Mouse (Mus musculus) urinary bladder, adult 2 months (tissue): ENCODE measurements around the gene Pld4. TPM values are rescaled to one million over a fixed set of nuclear protein-coding genes. Genes with fewer than 3 reads are reported as not detected.

Experiments
- DNase-seq: peaks from one replicate; pipeline ENCODE4 v3.0.0; 2022; ENCODE audit warnings: low spot score
- polyA plus RNA-seq: library from polyadenylated mRNA; depleted of rRNA; stranded (reverse); fragments of >200 nt; gene quantifications from 2 replicates; pipeline ENCODE4 v1.2.3, GENCODE M21; 2012

Pld4 gene
- polyA plus RNA-seq, 1 experiment = 38.8 TPM

DNA sequence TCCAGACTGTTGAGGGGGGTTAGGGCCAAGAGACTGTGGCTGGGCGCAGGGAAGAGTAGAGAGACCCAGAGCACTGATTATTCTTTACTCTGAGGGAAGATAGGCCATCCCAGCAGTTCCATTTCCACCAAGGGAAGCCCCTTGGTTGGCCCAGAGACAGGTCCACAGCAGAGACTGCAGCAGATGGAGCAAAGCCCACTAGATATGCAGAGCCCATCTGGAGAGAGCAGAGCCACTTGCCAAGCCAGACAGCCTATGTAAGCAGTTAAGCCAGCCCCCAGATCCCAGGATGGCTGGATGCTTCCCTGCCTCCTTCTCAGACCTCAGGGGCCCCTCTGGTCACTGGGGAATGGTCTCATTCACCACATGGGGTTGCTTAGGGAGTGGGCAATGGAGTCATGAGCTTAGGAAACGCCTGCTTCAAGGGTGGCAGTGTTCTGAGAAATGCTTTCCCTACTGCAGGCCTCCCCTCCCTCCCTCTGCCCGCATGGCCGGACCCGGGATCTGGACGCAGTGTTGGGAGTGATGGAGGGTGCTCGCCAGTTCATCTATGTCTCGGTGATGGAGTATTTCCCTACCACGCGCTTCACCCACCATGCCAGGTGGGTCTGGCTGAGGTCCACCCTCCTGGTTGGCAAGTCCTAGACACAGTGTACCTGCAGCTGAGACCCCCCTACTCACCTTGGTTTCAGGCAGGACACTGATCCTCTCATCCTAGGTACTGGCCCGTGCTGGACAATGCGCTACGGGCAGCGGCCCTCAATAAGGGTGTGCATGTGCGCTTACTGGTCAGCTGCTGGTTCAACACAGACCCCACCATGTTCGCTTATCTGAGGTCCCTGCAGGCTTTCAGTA is 6.8 kb downstream of the Pld4 start:
- no peak for DNase-seq

DNA sequence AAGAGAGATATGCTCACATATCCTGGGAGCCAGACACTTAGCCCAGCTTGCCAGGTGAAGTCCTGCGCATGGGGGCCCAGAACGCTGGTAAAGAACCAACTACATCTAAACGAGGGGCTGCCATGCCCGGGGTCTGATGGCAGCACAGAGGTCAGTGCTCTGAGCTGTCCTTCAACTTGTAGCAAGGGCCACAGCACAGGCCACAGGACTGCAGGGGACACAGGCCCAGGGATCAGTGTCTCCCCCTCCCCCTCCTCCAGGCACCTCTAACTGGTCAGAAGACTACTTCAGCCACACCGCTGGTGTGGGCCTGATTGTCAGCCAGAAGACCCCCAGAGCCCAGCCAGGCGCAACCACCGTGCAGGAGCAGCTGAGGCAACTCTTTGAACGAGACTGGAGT is 7.7 kb downstream of the Pld4 start:
- no peak for DNase-seq

DNA sequence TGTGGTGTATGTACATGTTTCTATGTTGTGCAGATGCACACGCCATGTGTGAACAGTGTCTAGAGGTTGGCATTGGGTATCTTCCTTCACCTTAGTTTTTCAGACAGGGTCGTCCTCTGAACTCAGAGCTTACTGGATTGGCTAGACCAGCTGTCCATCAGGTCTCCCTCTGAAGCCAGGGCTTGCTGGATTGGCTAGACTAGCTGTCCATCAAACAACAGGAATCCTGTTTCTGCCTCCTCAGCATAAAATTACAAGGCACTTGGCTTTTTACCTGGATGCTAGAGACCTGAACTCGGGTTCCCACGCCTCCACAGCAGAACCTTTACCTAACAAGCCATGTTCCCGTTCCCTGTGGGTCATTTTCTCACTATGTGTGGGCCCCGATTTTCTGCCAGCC is 8.6 kb downstream of the Pld4 start:
- no peak for DNase-seq

DNA sequence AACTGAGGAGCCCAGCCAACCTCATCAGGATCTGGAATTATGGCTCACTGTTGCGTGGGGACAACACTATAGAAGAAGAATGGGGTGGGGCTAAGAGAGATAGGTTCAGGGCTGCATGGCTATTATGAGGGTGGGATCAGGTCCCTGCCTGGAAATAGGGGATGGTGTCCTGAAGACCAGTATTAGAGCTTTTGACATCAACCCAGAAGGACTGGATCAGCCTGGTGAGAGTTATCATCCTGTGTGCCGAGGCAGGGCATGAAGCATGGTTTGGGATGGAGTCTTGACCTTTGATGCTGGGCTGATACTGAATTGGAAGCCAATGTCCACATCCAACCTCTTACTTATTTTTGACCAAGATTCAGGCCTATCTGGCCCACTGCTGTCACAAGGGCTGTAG is 9.3 kb downstream of the Pld4 start:
- DNase-seq = no peak

DNA sequence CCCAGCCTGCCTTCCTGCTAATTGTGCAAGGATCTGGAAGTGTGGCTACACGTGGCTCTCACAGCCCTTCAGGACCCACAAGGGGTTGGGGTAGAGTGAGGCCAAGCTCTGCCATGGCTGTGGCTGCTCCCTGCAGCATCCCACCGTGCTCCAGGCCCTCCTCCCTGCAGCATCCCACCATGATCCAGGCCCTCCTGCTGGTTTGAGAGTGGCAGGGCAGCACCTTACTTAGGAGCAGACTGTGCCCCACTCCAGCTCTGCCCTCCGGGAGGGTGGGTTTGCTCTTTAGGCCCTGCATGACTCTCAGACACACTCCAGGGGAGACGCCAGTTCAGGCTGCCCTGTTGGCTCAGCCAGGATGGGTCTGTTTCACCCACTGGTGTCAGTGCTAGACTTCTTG is 9.9 kb downstream of the Pld4 start:
- no peak for DNase-seq

DNA sequence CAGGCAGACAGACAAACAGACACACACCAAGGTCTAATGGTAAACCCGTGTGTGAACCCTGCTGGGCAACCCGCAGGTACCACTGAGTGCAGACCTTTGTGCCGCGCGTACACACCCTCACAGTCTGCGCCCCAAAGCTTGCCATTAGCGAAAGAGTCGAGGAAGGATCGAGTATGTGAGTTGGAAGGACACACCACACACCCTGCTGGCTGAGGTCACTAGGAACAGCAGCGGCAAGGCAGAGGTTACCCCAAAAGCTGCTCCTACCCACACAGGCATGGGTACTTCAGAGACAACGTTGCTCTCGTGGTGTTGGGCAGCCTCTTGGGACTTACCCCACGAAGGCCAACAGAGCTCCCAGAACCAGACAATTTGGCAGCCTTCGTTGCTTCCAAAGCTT is 11.9 kb downstream of the Pld4 start:
- no peak for DNase-seq

DNA sequence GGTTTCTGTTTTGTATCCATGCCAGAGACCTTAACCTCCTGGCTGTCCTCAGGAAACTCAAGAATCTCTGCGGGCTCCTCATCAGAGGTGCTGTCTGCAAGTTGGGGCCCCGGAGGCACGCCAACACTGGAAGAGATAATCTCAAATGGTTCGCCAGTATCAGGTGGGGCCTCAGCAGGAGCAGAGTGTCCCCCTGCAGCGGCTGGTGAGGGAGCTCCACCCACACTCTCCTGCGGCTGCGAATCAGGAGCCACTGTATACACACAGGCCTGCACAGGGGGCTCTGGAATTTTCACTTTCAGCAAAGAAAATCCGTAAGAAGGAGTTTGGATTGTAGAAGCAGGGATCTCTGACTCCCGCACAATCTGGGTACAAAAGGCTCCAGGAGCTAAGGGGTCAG is 12.9 kb downstream of the Pld4 start:
- DNase-seq = no peak

DNA sequence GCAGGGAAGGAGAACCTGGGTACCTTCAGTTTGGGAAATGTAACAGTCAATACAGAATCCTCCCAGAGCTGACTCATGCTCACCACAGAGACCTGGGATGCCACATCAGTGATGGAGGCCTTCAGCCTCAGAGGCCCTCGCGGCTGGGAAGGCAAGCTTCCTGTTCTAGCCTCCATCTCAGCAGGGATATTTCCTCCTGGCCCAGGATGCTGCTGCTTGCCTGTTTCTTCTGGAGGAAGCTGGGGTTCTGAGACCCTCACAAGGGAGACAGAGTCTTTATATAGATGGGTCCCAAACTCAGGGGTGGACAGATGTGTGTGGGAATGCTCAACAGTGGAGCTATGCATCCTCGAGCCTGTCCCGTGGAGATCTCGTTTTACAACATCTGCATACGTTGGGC is 13.6 kb downstream of the Pld4 start:
- DNase-seq = no peak

DNA sequence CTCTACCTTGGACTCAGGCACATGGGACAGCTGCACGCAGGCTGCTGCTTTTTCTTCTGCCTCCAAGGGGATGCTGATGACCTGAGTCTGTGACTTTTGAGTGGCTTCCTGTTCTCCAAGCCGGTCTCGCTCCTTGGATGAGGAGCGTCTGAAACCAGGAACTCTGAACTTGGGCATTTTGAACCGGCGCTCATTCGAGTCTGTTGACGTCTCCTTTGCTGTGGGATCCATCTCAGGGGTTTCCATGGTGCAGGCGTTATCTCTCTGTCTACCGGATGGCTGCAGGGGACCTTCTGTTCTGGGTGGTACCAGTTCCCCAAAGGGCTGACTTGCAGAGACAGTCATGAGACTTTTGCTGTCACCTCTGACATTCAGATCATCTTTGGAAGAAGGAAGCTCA is 14.0 kb downstream of the Pld4 start:
- DNase-seq = no peak

DNA sequence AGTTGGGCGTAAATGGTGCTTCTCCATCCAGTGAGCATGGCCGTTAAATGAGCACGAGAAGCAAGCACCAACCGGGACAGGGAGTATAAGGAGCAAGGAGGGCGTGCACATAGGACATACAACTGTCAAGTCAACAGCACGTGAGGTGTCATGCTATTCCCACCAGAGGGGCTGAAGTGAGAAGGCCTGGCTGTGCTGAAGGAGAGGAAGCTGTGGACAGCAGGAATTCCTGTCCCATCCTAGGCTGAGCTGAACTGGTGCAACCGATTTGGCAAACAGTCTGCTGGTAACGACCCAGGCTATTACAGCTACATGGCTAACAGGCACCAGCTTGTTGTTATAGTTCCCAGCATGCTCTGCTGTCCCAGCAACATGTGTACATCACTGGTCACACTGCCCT is 30.6 kb downstream of the Pld4 start:
- no peak for DNase-seq

DNA sequence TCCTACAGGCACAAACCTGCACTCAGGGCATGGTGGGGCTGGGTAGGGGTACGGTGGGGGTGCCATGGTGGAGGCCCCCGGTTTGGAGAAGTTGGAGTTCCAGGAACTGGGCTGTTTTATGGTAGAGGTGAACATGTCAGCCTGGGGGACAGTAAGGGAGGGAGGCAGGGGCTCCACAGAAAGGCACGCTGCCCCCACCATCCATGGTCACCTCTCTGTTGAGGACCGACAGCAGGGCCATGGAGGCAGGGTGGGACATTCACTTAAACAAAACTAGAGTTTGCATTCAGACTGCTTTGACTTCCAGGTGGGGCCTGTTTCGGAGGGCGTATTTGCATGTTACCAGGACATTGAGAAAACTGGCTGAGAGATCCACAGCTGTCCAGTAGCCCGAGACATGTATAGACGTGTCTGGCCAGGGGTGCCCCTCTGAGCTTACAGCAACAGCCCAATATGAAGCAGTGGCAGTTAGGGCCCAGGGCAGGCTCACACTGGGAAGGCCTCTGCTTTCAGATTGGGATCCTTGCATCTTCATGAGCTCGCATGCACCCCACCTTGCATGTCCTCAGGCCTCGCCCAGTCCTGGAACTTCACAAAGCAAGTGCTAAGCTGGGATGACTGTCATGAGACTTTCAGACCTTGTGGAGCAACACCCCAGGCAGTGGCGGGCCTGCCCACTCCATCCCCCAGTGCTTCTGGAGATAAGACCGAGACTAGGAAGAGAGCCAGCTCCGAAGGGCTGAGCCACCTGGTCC is 33.3 kb downstream of the Pld4 start:
- DNase-seq = no peak

DNA sequence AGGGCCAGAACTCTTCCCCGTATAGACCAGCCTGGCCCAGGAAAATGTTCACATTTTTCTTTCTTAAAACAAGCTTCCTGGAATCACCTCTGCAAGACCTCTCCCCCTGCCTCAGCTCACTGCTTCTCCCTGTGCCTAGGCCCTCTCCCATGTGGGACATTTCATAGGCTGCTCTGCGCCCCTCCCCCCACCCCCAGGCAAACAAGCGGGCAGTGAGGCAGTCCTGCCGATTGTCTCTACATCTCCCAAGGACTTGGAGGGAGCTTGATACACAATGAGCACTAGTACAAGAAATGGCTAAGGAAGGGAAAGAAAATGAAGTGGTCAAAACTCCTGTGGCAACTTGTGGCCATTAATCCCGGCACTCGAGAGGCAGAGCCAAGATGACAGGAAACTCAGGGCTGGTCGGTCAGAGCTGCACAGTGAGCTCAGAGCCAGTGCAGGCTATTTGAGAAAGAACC is 33.9 kb downstream of the Pld4 start:
- DNase-seq = no peak

DNA sequence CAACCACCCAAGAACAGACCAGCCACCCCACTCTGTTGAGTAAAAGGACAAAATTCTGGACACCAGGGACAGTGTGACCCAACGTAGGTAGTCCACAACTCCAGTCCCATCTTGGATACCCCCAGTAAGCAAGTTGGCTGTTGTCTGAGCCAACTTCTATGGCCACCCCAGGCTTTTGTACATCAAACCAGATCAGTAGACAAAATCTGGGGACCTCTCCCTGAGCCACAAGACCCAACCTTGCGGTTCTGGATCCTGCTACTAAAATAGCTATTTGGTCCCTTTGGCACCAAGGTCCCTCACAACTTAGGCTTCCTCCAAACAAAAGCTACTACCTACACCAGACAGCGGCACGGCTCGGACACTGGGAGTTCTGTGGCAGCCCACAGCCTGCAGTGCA is 34.5 kb downstream of the Pld4 start:
- DNase-seq = no peak

DNA sequence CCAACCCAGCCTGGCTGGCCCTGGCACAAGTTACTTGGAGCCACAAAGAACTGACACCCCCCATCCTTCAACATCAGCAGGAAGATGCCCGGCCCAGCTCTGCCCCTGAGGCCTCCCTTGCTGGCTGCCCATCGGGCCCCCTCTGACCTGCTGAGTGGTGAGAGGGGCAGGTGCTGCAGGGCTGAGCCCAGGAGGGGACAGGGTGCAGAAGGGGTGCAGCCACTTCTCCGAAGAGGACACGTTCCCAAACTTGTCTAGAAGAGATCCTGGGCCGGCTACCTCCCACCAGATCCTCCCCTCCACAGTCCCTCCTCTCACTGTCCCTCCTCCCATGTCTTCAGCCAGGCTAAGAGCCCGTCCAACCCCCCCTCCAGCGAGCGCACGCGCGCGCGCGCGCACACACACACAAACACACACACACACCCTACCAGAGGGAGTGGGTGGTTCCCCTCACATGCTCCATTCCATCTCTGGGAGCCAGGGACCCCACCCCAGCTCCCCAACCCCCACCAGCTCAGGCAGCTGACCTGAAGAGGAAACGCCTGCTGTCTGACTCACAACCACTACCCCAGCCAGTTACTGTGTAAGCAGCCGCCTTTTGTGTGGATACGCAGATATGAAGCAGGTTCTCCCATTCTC is 35.1 kb downstream of the Pld4 start:
- no peak for DNase-seq

DNA sequence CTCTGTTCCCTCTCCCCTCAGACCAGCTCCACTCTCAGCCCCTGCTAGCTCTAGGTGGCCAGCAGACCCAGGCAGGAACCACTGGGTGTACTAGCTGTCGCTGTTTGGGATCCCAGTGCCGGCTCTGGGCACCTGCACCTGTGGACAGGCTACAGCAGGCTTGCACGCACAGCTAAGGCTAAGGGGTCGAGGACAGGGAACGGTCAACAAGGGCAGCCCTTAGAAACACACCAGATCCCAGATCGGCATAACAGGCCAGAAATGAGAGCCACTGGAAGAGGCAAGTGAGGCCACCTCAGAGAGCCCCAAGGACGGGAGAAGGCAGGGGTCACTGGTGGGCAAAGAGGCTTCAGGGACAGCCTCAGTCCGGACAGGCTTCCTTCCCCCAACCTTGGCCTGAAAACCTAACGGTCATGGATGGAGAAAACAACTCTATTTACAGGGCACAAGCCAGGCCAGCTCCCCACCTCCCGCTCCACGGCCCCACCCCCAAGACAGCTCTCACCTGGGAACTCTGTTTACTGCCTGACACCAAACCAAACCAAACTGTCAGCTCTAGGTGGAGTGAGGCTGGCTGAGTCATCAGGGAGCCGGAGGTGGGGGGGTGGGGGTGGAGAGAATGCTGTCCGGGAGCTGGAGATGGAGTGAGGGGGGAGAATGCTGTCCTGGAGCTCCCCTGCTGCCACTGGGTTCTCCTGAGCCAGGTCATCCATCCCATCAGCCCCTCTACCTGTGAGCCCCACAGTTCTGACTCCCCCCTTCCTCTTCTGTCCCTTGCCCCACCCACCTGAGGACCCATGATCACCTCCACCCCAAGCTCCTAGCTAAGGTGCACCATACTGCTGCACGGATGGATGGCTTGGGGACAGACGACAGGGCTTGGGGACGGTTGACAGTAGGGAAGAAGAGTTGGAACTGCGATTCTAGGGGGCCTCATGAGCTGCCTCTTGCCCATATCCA is 36.4 kb downstream of the Pld4 start:
- DNase-seq = no peak

DNA sequence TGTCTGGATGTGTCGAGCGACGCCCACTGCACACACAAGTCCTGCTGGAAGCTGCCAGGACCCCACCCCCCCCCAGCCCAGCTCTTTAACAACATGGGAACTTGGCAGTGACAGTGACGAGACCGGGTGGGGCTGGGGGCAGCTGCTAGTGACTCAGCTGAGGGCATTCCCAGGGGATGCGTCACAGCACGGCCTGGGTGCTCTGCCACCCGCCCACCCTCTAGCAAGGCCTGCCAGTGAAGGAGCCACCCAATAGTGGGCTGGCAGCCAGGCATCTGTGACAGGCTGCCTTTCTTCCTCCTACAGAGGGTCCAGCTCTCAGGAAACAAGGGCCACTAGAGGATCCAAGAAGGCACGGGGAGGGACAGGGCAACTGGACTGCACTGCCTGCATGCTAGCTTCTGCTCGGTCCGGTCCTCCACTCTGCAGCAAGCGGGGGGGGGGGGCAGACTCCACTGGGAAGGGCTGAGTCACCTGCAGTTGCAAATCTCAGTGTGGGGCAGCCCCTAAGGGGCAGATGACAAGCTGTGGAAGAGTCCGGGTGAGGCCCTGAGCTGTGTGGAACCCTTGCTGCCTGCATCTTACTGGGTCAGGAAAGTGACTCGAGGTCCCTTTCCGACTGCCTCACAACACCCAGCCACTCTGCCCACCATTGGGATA is 37.3 kb downstream of the Pld4 start:
- peak; percentile 57 for DNase-seq

DNA sequence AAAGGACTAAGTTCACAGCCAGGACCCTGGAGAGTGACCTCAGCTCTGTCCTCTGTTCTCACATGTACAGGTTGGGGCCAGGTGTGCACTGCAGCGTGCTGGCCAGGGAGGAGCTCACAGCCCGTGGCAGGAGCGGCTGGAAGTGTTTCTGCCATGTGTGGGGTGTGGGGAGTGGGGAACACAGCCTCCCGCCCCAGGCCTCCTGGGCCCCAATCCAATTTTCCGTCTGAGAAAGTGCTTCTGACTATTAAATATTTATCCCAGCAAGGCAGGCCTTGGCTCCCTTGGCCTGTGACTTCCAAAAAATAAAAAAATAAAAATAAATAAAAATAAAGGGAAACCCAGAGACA is 37.9 kb downstream of the Pld4 start:
- DNase-seq = no peak

DNA sequence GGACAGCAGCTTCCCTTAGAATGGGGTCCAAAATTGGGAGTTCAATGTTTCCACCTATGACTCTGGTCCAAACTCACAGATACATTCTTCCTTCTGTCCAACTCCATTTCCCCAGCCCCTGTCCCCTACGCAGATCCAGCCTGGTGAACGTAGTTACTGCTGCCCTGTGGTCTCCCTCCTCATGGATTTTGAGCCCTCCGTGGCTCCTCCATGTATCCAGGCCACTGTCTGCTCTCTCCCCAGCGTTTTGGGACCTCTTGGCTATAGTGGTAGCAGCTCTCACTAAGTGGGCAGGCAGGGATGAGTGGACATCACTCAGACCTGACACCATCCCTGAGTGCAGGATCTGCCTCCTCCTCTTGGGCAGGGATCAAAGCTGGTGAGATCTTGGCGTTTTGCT is 38.3 kb downstream of the Pld4 start:
- no peak for DNase-seq

DNA sequence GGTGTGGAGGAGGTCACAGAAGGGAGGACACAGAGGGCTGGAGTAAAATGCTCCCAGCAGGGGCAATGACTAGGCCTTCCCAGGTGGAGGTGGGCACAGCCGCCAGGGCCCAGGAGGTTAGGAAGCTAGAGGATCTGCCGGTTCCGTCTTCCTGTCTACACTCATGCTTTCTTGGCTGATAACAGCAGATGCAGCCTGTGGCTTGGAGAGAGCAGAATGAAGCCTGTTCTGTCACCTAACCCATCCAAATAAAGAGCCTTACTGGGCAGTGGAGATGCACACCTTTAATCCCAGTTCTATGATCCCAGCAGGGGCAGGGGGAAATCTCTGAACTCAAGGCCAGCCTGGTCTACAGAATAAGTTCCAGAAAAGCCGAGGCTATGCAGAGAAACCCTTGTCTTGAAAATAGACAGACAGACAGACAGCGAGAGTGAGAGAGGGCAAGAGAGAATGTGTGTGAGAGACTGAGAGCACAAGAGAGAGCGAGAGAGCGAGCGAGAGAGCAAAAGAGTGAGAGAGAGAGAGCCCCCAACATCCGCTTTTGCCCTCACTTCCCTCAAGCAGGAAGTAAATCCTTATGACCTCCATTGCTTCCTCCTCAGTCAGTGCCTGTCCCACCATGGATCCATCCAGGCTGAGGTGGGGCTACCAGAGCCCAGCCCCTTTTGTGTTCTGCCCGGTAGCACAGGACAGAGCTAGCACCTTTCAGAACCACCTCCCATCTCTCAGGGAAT is 38.9 kb downstream of the Pld4 start:
- no peak for DNase-seq

DNA sequence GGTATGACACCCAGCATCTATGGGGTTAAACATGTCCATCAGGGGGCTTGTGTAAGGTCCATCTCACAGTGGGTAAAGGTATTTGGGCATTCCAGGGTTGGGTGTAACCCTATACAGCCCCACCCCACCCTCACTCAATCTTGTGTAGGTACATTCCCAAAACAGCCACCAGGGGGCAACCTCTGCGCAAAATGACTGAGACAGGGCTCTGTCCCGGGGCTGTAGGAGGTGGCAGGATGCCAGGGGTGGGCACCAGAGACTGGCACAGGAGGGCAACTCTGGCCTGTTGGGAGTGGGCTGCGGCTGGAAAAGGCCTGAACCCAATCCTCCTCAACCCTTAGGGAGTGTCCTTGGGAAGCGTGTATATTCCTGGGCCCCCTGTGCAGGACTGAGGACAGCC is 40.0 kb downstream of the Pld4 start:
- DNase-seq = no peak
